Mouse (Mus musculus): ENCODE measurements at regions not wholly inside any gene's neighbourhood (a gene's known extent, or its start where the extent isn't known, plus 50 kb on each side); places are given as distances from the start of the nearest gene placed in this dataset.

DNA sequence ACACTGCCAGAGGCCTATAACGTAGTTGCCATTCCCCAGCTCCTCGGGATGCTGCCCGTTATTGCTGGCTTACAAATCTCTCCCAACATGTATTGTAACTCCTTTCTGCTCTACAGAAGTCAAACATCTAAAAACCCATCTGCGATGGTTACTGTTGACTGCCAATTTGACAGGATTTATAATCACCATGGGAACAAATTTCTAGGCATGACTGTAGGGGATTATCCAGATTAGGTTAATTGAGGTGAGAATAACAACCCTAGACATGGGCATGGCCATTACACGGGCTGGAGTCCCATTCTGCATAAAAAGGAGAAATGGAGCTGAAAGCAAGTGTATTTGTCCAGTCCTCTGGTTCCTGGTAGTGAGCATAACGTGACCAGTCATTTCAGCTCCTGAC, 523.4 kb upstream of the Cdh5 start:
- TF ChIP-seq CTCF (IDR thresholded peaks at IDR 0.05; ENCODE audit: low read depth, low read length) (no peak), POLR2A (IDR thresholded peaks at IDR 0.05; ENCODE audit: insufficient read depth, low read length) (no peak), EP300 (IDR thresholded peaks at IDR 0.05; ENCODE audit: insufficient read depth, low read depth, low read length) (no peak)
